Mouse (Mus musculus) forebrain, embryonic 13.5 days (tissue): Measurements from ENCODE around the gene Gas7. TPM values are rescaled to one million over a fixed set of nuclear protein-coding genes. Genes with fewer than 3 reads are reported as not detected.

Experiments used
- ATAC-seq: fragments of 200-750 bp; cut with Nextera tagmentation; 2 replicates; pipeline ENCODE4 v1.8.0; 2017
- H3K27ac ChIP-seq: fragments of 300-500 bp; sonication (generic); 2 replicates; pipeline ENCODE4 v1.5.1; 2015; ENCODE audit warnings: inconsistent platforms, mild to moderate bottlenecking, moderate library complexity
- H3K27me3 ChIP-seq: fragments of 300-500 bp; sonication (generic); 2 replicates; pipeline ENCODE4 v1.6.1; 2015; ENCODE audit warnings: mild to moderate bottlenecking, inconsistent platforms
- H3K36me3 ChIP-seq: fragments of 300-500 bp; sonication (generic); 2 replicates; pipeline ENCODE4 v1.6.1; 2015; ENCODE audit warnings: mild to moderate bottlenecking, inconsistent platforms; ENCODE audit not compliant: poor library complexity, severe bottlenecking
- H3K4me1 ChIP-seq: fragments of 300-500 bp; sonication (generic); 2 replicates; pipeline ENCODE4 v1.6.1; 2015; ENCODE audit warnings: inconsistent platforms
- H3K4me2 ChIP-seq: fragments of 300-500 bp; sonication (generic); 2 replicates; pipeline ENCODE4 v1.6.1; 2015; ENCODE audit warnings: inconsistent platforms, mild to moderate bottlenecking, moderate library complexity
- H3K4me3 ChIP-seq: fragments of 300-500 bp; sonication (generic); 2 replicates; pipeline ENCODE4 v1.5.1; 2015; ENCODE audit warnings: mild to moderate bottlenecking, inconsistent platforms
- H3K9ac ChIP-seq: fragments of 300-500 bp; sonication (generic); 2 replicates; pipeline ENCODE4 v1.6.1; 2015; ENCODE audit warnings: mild to moderate bottlenecking, inconsistent platforms
- H3K9me3 ChIP-seq: fragments of 300-500 bp; sonication (generic); replicated peaks from 2 replicates; pipeline ENCODE4 v1.6.1; 2016; ENCODE audit warnings: inconsistent platforms
- WGBS: fragments of 180-500 bp; shearing (Covaris S2); methylation state at CpG from one replicate; pipeline ENCODE4 v1.1.7; 2015; 5-methylcytosine and 5-hydroxymethylcytosine counted together
- polyA plus RNA-seq: library from polyadenylated mRNA; unstranded; fragments of >200 nt; fragmentation: Nextera tagmentation; extraction: Ambion mirVana; gene quantifications from 2 replicates; pipeline ENCODE4 v1.2.1, GENCODE M21; 2015

Gas7 gene
- polyA plus RNA-seq, 1 experiment from 2014 or later = 18.3 TPM

DNA sequence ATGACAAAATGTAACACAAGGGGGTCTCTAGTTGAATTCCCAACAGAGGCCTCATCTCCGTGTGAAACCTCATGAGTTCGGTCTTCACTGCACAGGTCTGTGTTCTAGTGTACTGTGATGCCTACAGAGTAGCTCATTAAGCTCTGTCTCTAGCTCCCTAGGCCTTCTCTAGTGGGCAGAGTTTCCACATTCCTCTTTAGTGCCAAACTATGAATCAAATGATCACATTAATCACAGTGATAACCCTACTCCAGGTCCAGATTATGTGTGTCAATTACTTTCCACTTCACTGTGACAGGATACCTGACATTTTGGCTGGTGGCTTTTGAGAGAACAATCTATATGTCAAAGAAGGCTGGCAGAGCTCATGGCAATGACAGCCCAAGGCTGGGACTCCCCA lies 44.9 kb downstream of the Gas7 start:
- H3K4me2 ChIP-seq = no peak overlapping the region
- H3K4me3 ChIP-seq = no peak overlapping the region
- ATAC-seq = no peak
- no peaks in the 10 kb centered on the region for H3K4me1 ChIP-seq
- WGBS = 89% methylated on average over 2 of the region's 2 CpGs
- H3K27me3 ChIP-seq = no peaks in the 10 kb centered on the region
- no peak overlapping the region for H3K27ac ChIP-seq
- H3K36me3 ChIP-seq = no peaks in the 10 kb centered on the region
- H3K9ac ChIP-seq = no peak overlapping the region
- H3K9me3 ChIP-seq = no peaks in the 10 kb centered on the region

GRCm38 (mm10) chr11:67501468-67502244 lies 46.4 kb downstream of the Gas7 start:
- no peaks in the 10 kb centered on the region for H3K9me3 ChIP-seq
- no peaks in the 10 kb centered on the region for H3K36me3 ChIP-seq
- no peak overlapping the region for H3K4me3 ChIP-seq
- H3K9ac ChIP-seq = no peak overlapping the region
- WGBS = 70% methylated on average over 7 of the region's 7 CpGs
- no peak for ATAC-seq
- H3K27me3 ChIP-seq = no peaks in the 10 kb centered on the region
- no peak overlapping the region for H3K4me2 ChIP-seq
- H3K27ac ChIP-seq = no peak overlapping the region
- no peaks in the 10 kb centered on the region for H3K4me1 ChIP-seq

DNA sequence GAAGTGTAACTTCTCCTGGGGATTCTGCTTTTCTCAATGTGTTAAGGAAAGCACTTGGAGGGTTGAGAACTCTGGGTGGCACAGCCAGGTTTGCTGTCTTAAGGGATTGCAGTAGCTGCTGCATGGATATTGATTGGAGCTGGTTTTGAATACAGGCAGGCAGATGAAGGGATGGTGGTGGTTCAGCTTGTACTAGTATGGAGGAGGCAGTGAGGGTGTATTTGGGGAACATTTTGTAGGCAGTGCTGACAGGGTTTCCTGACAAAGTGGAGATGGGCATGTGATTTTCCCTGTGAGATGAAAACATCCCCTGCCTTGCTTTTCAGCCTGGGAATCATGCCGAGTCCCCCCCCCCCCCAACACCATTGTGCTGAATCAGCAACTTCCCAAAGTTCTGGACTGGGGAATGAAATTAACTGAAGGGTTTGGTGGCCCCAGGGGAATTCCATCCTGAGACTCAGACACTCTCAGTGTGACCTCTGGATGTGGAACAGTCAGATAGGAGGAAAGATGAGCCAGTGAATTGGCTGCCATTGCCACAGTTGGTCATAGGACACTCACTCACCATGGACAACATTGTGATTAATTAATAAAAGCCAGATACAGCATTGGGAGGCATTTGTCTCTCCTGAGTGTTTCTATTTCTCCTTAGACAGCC lies 54.1 kb downstream of the Gas7 start:
- no peaks in the 10 kb centered on the region for H3K27me3 ChIP-seq
- H3K4me2 ChIP-seq = no peak overlapping the region
- no peaks in the 10 kb centered on the region for H3K9me3 ChIP-seq
- H3K36me3 ChIP-seq = no peaks in the 10 kb centered on the region
- H3K4me1 ChIP-seq = no peaks in the 10 kb centered on the region
- H3K4me3 ChIP-seq = no peak overlapping the region
- H3K27ac ChIP-seq = no peak overlapping the region
- no peak overlapping the region for H3K9ac ChIP-seq
- ATAC-seq = no peak
- WGBS = 77% methylated on average over 1 of the region's 1 CpGs

DNA sequence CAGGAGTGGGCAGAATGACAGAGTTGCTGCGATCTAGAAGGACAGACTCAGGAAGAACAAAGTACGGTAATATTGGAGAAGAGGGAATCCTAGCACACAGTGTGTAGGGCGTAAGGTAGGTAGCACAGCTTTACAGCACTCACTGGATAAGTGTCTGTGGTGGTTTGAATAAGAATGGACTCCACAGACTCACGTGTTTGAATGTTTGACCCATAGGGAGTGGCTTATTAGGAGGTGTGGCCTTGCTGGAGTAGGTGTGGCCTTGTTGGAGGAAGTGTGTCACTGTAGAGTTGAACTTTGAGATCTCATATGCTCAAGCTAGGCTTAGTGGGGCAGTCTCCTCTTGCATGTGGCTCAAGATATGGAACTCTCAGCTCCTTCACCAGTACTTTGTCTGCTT lies 55.6 kb downstream of the Gas7 start:
- WGBS = 79% methylated on average over 4 of the region's 4 CpGs
- Histone ChIP-seq H3K27ac (no peak overlapping the region), H3K4me3 (no peak overlapping the region), H3K36me3 (no peaks in the 10 kb centered on the region), H3K9ac (no peak overlapping the region), H3K27me3 (no peaks in the 10 kb centered on the region), H3K4me1 (no peaks in the 10 kb centered on the region), H3K9me3 (no peaks in the 10 kb centered on the region), H3K4me2 (no peak overlapping the region)
- no peak for ATAC-seq

DNA sequence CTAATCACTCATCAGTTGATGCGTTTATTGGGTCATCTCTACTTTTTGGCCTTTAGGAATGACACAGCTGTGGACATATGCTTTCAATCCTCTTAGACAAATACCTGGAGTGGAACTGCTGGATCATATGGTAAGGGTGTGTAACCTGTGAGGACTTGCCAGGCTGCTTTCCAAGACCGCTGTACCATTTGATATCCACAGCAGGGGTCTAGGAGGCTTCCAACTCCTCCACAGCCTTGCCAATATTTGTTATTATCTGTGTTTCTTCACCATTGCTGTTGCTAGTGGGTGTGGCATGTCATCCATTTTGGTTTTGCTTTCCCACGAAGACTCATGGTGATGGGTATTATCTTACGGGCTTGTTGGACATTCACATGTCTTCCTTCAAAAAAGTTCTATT lies 57.8 kb downstream of the Gas7 start:
- Histone ChIP-seq H3K9me3 (no peaks in the 10 kb centered on the region), H3K27ac (no peak overlapping the region), H3K4me3 (no peak overlapping the region), H3K27me3 (no peaks in the 10 kb centered on the region), H3K4me1 (no peaks in the 10 kb centered on the region), H3K9ac (no peak overlapping the region), H3K4me2 (no peak overlapping the region), H3K36me3 (no peaks in the 10 kb centered on the region)
- ATAC-seq = no peak
- 85% methylated on average over 4 of the region's 4 CpGs for WGBS

DNA sequence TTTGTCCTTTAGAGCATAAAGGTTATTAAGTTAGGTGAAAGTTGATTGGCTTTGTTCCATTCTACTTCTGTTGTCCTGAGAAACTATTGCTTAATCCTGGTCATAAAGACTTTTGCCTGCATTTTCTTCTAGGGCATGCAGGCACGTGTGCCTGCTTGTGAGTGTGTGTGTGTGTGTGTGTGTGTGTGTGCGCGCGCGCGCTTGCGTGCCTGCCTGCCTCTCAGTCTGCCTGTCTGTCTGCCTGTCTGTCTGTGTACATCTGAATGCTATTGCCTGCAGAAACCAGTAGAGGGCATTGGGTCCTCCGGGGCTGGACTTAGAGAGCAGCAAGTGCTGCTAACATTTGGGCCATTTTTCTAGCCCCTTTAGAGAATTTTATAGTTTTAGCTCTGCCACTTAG lies 59.2 kb downstream of the Gas7 start:
- no peak for ATAC-seq
- Histone ChIP-seq H3K27ac (no peak overlapping the region), H3K27me3 (no peaks in the 10 kb centered on the region), H3K36me3 (no peaks in the 10 kb centered on the region), H3K4me2 (no peak overlapping the region), H3K9me3 (no peaks in the 10 kb centered on the region), H3K4me1 (no peaks in the 10 kb centered on the region), H3K9ac (no peak overlapping the region), H3K4me3 (no peak overlapping the region)
- WGBS = 94% methylated on average over 8 of the region's 8 CpGs

DNA sequence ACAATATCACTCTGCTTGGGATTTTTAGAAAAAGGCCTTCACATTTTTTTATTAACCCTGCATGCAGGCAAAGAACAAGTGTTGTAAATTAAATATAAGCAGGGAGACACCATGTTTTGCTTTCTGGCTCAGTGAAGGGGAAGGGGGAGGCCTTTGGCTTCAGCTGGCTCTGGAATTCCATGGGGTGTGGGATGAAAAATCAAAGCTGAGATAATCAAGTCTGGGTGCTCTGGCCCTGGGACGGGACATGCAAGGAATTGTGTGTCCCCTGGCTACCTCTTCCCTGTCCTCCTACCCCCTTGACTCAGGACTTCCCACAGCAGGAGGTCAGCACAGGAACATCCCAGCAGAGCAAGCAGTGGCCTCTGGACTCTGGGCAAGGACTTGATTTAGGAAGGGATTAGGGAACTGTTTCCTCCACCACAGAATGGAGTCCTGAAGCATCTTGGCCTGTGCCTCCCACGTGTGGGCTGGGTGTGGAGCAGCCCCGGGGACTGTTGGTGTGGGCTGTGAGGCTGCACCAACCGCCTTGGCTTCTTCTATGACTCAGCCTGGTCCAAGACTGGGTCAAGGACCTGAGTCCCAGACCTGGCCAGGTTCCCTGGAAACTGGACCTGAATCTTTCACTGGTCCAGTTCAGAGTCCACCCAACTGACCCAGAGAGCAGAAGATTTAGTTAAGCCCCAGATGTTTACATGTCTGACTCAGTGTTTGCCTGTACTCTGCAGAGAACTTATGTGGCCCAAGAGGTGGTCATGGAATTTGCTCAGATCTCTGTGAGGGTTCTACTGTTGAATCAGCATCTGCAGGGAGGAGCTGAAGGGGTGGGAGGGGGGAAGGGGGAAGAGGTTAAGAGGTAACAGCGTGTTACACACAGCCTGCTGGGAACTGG lies 60.0 kb downstream of the Gas7 start:
- ATAC-seq = no peak

DNA sequence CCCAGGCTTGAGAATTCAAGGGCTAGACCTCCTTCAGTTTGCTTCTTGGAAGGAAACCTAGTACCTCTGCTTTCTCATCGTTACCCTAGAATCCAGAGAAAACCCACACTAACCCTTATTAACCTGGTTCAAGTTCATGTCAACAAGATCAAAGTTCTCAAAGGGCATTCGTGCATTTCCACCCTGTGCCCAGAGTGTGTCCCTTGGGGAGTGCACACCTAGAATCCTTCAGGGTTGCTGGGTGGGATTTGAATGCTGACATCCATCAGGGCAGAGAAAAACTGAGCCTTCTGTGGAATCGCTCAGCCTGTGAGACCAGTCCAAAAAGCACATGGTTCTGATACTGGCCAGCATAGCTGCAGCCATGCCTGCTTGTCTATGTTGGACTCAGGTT lies 60.7 kb downstream of the Gas7 start:
- H3K36me3 ChIP-seq = no peaks in the 10 kb centered on the region
- no peak overlapping the region for H3K4me3 ChIP-seq
- H3K4me2 ChIP-seq = no peak overlapping the region
- 78% methylated on average over 3 of the region's 3 CpGs for WGBS
- no peaks in the 10 kb centered on the region for H3K27me3 ChIP-seq
- H3K27ac ChIP-seq = no peak overlapping the region
- no peaks in the 10 kb centered on the region for H3K4me1 ChIP-seq
- H3K9ac ChIP-seq = no peak overlapping the region
- ATAC-seq = no peak
- H3K9me3 ChIP-seq = no peaks in the 10 kb centered on the region

More for the DNA sequence above, 60.0 kb downstream of the Gas7 start:
- Histone ChIP-seq H3K9ac (no peak overlapping the region), H3K9me3 (no peaks in the 10 kb centered on the region), H3K4me1 (no peaks in the 10 kb centered on the region), H3K36me3 (no peaks in the 10 kb centered on the region), H3K4me2 (no peak overlapping the region), H3K27me3 (no peaks in the 10 kb centered on the region), H3K4me3 (no peak overlapping the region), H3K27ac (no peak overlapping the region)
- 52% methylated on average over 5 of the region's 5 CpGs for WGBS

- H3K9ac ChIP-seq = no peak overlapping the region
- H3K4me2 ChIP-seq = no peak overlapping the region
- 69% methylated on average over 2 of the region's 2 CpGs for WGBS
- H3K9me3 ChIP-seq = no peaks in the 10 kb centered on the region
- no peak for ATAC-seq
- no peak overlapping the region for H3K4me3 ChIP-seq
- no peaks in the 10 kb centered on the region for H3K4me1 ChIP-seq
- H3K27ac ChIP-seq = no peak overlapping the region
- H3K36me3 ChIP-seq = no peaks in the 10 kb centered on the region
- no peaks in the 10 kb centered on the region for H3K27me3 ChIP-seq
These were observed 62.5 kb downstream of the Gas7 start for GRCm38 (mm10) chr11:67517748-67518147.

- WGBS = 87% methylated on average over 8 of the region's 8 CpGs
- no peak for ATAC-seq
These were observed 63.7 kb downstream of the Gas7 start for GRCm38 (mm10) chr11:67518985-67519384.

GRCm38 (mm10) chr11:67522671-67523070 lies 67.4 kb downstream of the Gas7 start:
- H3K27me3 ChIP-seq = no peaks in the 10 kb centered on the region
- H3K9ac ChIP-seq = no peak overlapping the region
- H3K4me1 ChIP-seq = peaks cover 6% of the 10 kb centered on the region; the same call in 1 of the 2 replicates
- WGBS = 89% methylated on average over 2 of the region's 2 CpGs
- no peaks in the 10 kb centered on the region for H3K36me3 ChIP-seq
- ATAC-seq = no peak
- H3K4me3 ChIP-seq = no peak overlapping the region
- no peaks in the 10 kb centered on the region for H3K9me3 ChIP-seq
- H3K4me2 ChIP-seq = no peak overlapping the region
- no peak overlapping the region for H3K27ac ChIP-seq

More at GRCm38 (mm10) chr11:67518985-67519384, 63.7 kb downstream of the Gas7 start:
- no peak overlapping the region for H3K4me2 ChIP-seq
- no peak overlapping the region for H3K4me3 ChIP-seq
- no peaks in the 10 kb centered on the region for H3K36me3 ChIP-seq
- H3K9me3 ChIP-seq = no peaks in the 10 kb centered on the region
- H3K9ac ChIP-seq = no peak overlapping the region
- no peaks in the 10 kb centered on the region for H3K4me1 ChIP-seq
- H3K27ac ChIP-seq = no peak overlapping the region
- no peaks in the 10 kb centered on the region for H3K27me3 ChIP-seq

DNA sequence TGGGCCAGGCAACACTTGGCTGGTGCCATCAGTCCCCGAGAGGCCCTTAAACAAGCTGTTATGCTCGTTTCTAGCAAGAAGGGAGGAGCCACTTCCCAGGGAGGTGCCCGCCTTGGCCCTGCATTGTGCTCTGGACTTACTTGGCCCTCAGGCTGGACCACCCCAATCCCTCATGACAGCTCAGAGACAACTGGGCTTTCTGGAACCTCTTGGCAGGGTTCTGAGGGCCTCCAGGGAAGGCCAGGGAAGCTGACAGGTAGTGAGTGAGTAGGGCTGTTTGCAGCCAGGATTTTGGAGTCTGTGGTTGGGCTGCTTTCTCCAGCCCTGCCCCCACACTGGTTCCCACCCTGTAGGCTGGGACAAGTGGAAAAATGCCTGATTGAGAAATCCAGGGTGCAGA lies 68.6 kb downstream of the Gas7 start:
- Histone ChIP-seq H3K36me3 (no peaks in the 10 kb centered on the region), H3K4me1 (peaks cover 6% of the 10 kb centered on the region; the same call in 1 of the 2 replicates), H3K4me3 (no peak overlapping the region), H3K9me3 (no peaks in the 10 kb centered on the region), H3K27me3 (no peaks in the 10 kb centered on the region), H3K9ac (no peak overlapping the region), H3K27ac (no peak overlapping the region), H3K4me2 (no peak overlapping the region)
- 29% methylated on average over 3 of the region's 3 CpGs for WGBS
- ATAC-seq = no peak
